Mouse (Mus musculus) brain, embryonic 14.5 days (tissue): ENCODE data around the gene Hist1h3e.

Experiments
- CTCF ChIP-seq: fragments of 200-500 bp; IDR thresholded peaks from 2 replicates; pipeline ENCODE4 v1.5.1; 2012; ENCODE audit warnings: inconsistent platforms, mild to moderate bottlenecking, moderate library complexity, borderline replicate concordance; ENCODE audit not compliant: insufficient read depth, insufficient read length; ENCODE audit errors: extremely low read depth
- POLR2A ChIP-seq: fragments of 200-500 bp; IDR thresholded peaks from 2 replicates; pipeline ENCODE4 v1.6.1; 2012; ENCODE audit warnings: mild to moderate bottlenecking, inconsistent platforms, borderline replicate concordance; ENCODE audit not compliant: poor library complexity, insufficient read depth, insufficient read length, severe bottlenecking; ENCODE audit errors: extremely low read depth

- TF ChIP-seq POLR2A (no peak), CTCF (no peak)
Observed at GRCm38 (mm10) chr13:23551931-23552914, 9.9 kb downstream of the Hist1h3e start.
